Mouse (Mus musculus) midbrain, embryonic 16.5 days (tissue): Measurements from ENCODE around the gene Xbp1. TPM values are rescaled to one million over a fixed set of nuclear protein-coding genes. Genes with fewer than 3 reads are reported as not detected.
"Not testable (repeated sequence)": the region's sequence is repeated elsewhere in the genome, so short reads cannot be mapped to it uniquely, and the experiment has no call there.

Experiments
- ATAC-seq: fragments of 200-750 bp; cut with Nextera tagmentation; 2 replicates; pipeline ENCODE4 v1.8.0; 2017; ENCODE audit warnings: moderate TSS enrichment
- H3K27ac ChIP-seq: fragments of 300-500 bp; sonication (generic); 2 replicates; pipeline ENCODE4 v1.5.1; 2014; ENCODE audit warnings: mild to moderate bottlenecking, low read length, mixed read lengths
- H3K27me3 ChIP-seq: fragments of 300-500 bp; sonication (generic); 2 replicates; pipeline ENCODE4 v1.6.1; 2014; ENCODE audit warnings: low read depth, low read length, mixed read lengths; ENCODE audit not compliant: control insufficient read depth, insufficient read depth
- H3K36me3 ChIP-seq: fragments of 300-500 bp; sonication (generic); 2 replicates; pipeline ENCODE4 v1.6.1; 2014; ENCODE audit warnings: mild to moderate bottlenecking, low read length, moderate library complexity, mixed read lengths; ENCODE audit not compliant: control insufficient read depth, insufficient read depth
- H3K4me1 ChIP-seq: fragments of 300-500 bp; sonication (generic); 2 replicates; pipeline ENCODE4 v1.6.1; 2014; ENCODE audit warnings: mild to moderate bottlenecking, low read length, mixed read lengths; ENCODE audit not compliant: control insufficient read depth, insufficient read depth
- H3K4me2 ChIP-seq: fragments of 300-500 bp; sonication (generic); 2 replicates; pipeline ENCODE4 v1.6.1; 2014; ENCODE audit warnings: mild to moderate bottlenecking, low read length, mixed read lengths
- H3K4me3 ChIP-seq: fragments of 300-500 bp; sonication (generic); 2 replicates; pipeline ENCODE4 v1.5.1; 2014; ENCODE audit warnings: low read depth, mild to moderate bottlenecking, low read length, moderate library complexity, mixed read lengths
- H3K9ac ChIP-seq: fragments of 300-500 bp; sonication (generic); 2 replicates; pipeline ENCODE4 v1.6.1; 2014; ENCODE audit warnings: low read depth, low read length, mixed read lengths
- H3K9me3 ChIP-seq: fragments of 300-500 bp; sonication (generic); replicated peaks from 2 replicates; pipeline ENCODE4 v1.6.1; 2014; ENCODE audit warnings: mild to moderate bottlenecking, low read length, mixed read lengths; ENCODE audit not compliant: control insufficient read depth, poor library complexity, severe bottlenecking
- WGBS: fragments of 180-500 bp; shearing (Covaris S2); extraction: QIAGEN DNeasy Blood & Tissue Kit; methylation state at CpG from one replicate; pipeline ENCODE4 v1.1.7; 2014; 5-methylcytosine and 5-hydroxymethylcytosine counted together
- polyA plus RNA-seq: library from polyadenylated mRNA; unstranded; fragments of >200 nt; fragmentation: Nextera tagmentation; extraction: Ambion mirVana; gene quantifications from 2 replicates; pipeline ENCODE4 v1.2.1, GENCODE M21; 2015

Gene Xbp1
- polyA plus RNA-seq, 1 experiment from 2014 or later: 145 TPM

DNA sequence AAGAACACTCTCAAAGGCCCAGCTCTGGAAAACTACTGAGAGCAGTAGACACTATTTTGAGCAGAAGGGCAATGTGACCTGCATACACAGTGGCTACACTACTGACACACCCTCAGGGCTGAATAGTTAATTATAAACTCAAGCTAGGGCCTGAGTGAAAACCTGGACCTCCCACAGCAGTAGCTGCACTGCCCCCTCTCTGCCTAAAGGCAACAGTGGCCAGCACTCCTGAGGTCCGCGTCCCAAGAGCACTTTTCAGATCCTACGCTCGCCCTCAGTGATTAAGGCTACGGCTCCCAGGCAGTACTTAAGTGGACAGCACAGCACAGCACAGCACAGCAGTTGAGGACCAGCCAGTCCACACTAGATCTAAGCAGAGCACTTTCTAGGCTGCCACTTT, 12.6 kb downstream of the Xbp1 start:
- 83% methylated on average over 5 of the region's 5 CpGs for WGBS

GRCm38 (mm10) chr11:5537454-5537853, 17.0 kb downstream of the Xbp1 start:
- H3K4me3 ChIP-seq, ATAC-seq, H3K9me3 ChIP-seq, H3K9ac ChIP-seq, H3K27ac ChIP-seq, H3K4me2 ChIP-seq, H3K27me3 ChIP-seq, H3K36me3 ChIP-seq: not testable (repeated sequence)
- 87% methylated on average over 4 of the region's 4 CpGs for whole genome bisulfite sequencing
- H3K4me1 ChIP-seq: peaks cover 25% of the 10 kb centered on the region

More for the DNA sequence above, 12.6 kb downstream of the Xbp1 start:
- no peak overlapping the region for H3K9ac ChIP-seq
- no peaks in the 10 kb centered on the region for H3K4me1 ChIP-seq
- H3K36me3 ChIP-seq: peaks cover 26% of the 10 kb centered on the region
- no peak overlapping the region for H3K4me2 ChIP-seq
- no peak overlapping the region for H3K27ac ChIP-seq
- no peak for ATAC-seq
- no peaks in the 10 kb centered on the region for H3K9me3 ChIP-seq
- H3K27me3 ChIP-seq: no peaks in the 10 kb centered on the region
- H3K4me3 ChIP-seq: no peak overlapping the region

GRCm38 (mm10) chr11:5540331-5540730, 19.9 kb downstream of the Xbp1 start:
- 19% methylated on average over 4 of the region's 4 CpGs for WGBS
- Histone ChIP-seq H3K9ac (no peak overlapping the region), H3K36me3 (no peaks in the 10 kb centered on the region), H3K27ac (no peak overlapping the region), H3K27me3 (no peaks in the 10 kb centered on the region), H3K9me3 (no peaks in the 10 kb centered on the region), H3K4me1 (peaks cover 26% of the 10 kb centered on the region), H3K4me3 (peak overlapping the region; percentile 77), H3K4me2 (peak overlapping the region; percentile 78)
- ATAC-seq: no peak

- WGBS: 2% methylated on average over 28 of the region's 28 CpGs
- peak overlapping the region; percentile 65 for H3K27ac ChIP-seq
- ATAC-seq: no peak
These were observed 20.9 kb downstream of the Xbp1 start for GRCm38 (mm10) chr11:5541230-5541798.

GRCm38 (mm10) chr11:5541799-5542481, 21.5 kb downstream of the Xbp1 start, which contains the start of gene Ccdc117:
TSS of gene Ccdc117 (minus strand) at chr11:5542187.
- H3K9ac ChIP-seq: peak within 1 kb of the TSS; percentile 86

More at GRCm38 (mm10) chr11:5541230-5541798, 20.9 kb downstream of the Xbp1 start:
- H3K4me3 ChIP-seq: peak overlapping the region; percentile 77
- peak overlapping the region; percentile 86 for H3K9ac ChIP-seq
- H3K4me2 ChIP-seq: peak overlapping the region; percentile 78
- peaks cover 26% of the 10 kb centered on the region for H3K4me1 ChIP-seq
- no peaks in the 10 kb centered on the region for H3K9me3 ChIP-seq
- no peaks in the 10 kb centered on the region for H3K27me3 ChIP-seq
- no peaks in the 10 kb centered on the region for H3K36me3 ChIP-seq

GRCm38 (mm10) chr11:5542482-5543185, 22.2 kb downstream of the Xbp1 start:
- Histone ChIP-seq H3K36me3 (no peaks in the 10 kb centered on the region), H3K4me2 (peak overlapping the region; percentile 78), H3K27ac (peak overlapping the region; percentile 22; the same call in 1 of the 2 replicates), H3K9me3 (no peaks in the 10 kb centered on the region), H3K27me3 (no peaks in the 10 kb centered on the region), H3K4me1 (peaks cover 26% of the 10 kb centered on the region), H3K9ac (peak overlapping the region; percentile 86; the same call in 1 of the 2 replicates), H3K4me3 (peak overlapping the region; percentile 77)
- WGBS: 62% methylated on average over 5 of the region's 5 CpGs
- no peak for ATAC-seq

More at GRCm38 (mm10) chr11:5541799-5542481, 21.5 kb downstream of the Xbp1 start, which contains the start of gene Ccdc117:
- Histone ChIP-seq H3K36me3 (no peaks in the 10 kb centered on the region), H3K4me1 (peaks cover 26% of the 10 kb centered on the region), H3K9me3 (no peaks in the 10 kb centered on the region), H3K4me2 (peak within 1 kb of the TSS; percentile 78), H3K27me3 (no peaks in the 10 kb centered on the region), H3K4me3 (peak within 1 kb of the TSS; percentile 77), H3K27ac (peak within 1 kb of the TSS; percentile 65)
- WGBS: 0% methylated on average over 57 of the region's 65 CpGs
- ATAC-seq: peak; percentile 99

DNA sequence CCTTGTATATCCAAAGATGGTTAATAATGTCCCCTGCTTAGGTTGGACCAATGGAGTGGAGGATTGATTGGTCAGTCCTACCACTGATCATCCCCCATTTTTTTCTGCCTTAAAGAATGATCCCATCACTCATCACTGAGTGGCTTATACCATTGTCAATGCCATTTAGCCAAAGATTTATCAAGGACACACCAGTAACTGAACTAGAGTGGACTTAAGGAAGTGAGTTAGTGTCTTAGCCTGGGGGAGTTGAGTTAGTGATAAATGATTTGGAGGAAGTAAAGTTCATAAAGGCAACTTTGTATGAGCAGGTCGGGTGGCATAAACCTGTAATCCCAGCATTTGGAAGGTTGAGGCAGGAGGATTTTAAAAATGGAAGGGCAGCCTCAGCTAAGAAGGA, 22.8 kb downstream of the Xbp1 start:
- Histone ChIP-seq H3K4me2 (no peak overlapping the region), H3K36me3 (no peaks in the 10 kb centered on the region), H3K27me3 (no peaks in the 10 kb centered on the region), H3K9me3 (no peaks in the 10 kb centered on the region), H3K4me3 (no peak overlapping the region), H3K27ac (no peak overlapping the region), H3K9ac (no peak overlapping the region), H3K4me1 (peaks cover 26% of the 10 kb centered on the region)
- ATAC-seq: no peak
- 94% methylated on average over 1 of the region's 1 CpGs for WGBS

- not testable (repeated sequence) for H3K4me3 ChIP-seq, H3K9me3 ChIP-seq, H3K4me2 ChIP-seq, ATAC-seq, H3K9ac ChIP-seq, H3K27ac ChIP-seq, H3K27me3 ChIP-seq, H3K36me3 ChIP-seq
- WGBS: 85% methylated on average over 1 of the region's 1 CpGs
- H3K4me1 ChIP-seq: peaks cover 15% of the 10 kb centered on the region
These were observed 24.2 kb downstream of the Xbp1 start for GRCm38 (mm10) chr11:5544709-5545108.

DNA sequence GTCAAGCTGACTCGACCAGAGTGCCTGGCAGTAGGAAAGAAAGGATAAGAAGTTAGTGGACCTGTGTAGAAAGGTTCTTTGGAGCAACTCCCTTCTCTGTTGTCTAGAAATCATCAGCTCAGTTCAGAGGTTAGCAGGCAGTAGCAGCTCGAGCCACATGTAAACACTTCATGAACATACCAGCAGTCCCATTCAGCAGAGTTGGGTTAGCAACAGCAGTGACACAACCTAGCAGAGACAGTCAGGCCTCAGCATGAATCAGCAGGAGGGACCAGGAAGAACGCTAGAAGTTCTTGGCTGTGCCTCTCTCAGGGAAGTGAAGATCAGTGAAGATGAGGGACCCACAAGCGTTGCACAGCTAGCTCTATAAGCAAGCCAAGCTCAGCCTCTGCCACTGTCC, 25.0 kb downstream of the Xbp1 start:
- peaks cover 13% of the 10 kb centered on the region for H3K4me1 ChIP-seq
- 82% methylated on average over 4 of the region's 4 CpGs for WGBS
- H3K27me3 ChIP-seq: no peaks in the 10 kb centered on the region
- H3K9ac ChIP-seq: no peak overlapping the region
- ATAC-seq: no peak
- no peaks in the 10 kb centered on the region for H3K36me3 ChIP-seq
- no peak overlapping the region for H3K4me2 ChIP-seq
- H3K4me3 ChIP-seq: no peak overlapping the region
- H3K27ac ChIP-seq: no peak overlapping the region
- no peaks in the 10 kb centered on the region for H3K9me3 ChIP-seq
